19 mouse cellular contexts compared by ENCODE assay signal in genomic region chr6:61762135-61762534, GRCm38 (mm10).
"Had no signal": no experiment of that assay in that cellular context is flagged by ENCODE, and none has a peak within 500 bp of the region (broad histone marks: within the 10 kb centered on the region; RNA-seq: fewer than 3 reads in every experiment).

No protein-coding gene starts in this region.

- H3K27ac ChIP-seq: liver, embryonic 12.5 days; liver, embryonic 14.5 days; lung, embryonic 15.5 days; midbrain, embryonic 10.5 days; midbrain, embryonic 12.5 days; midbrain, embryonic 15.5 days; neural tube, embryonic 12.5 days; stomach, embryonic 15.5 days; stomach, postnatal 0 days had no signal

- H3K4me1 ChIP-seq: liver, embryonic 12.5 days; lung, embryonic 15.5 days; megakaryocyte, embryonic 14.5 days; midbrain, embryonic 10.5 days; midbrain, embryonic 12.5 days; midbrain, embryonic 15.5 days; neural tube, embryonic 12.5 days; stomach, embryonic 15.5 days had no signal

- H3K9me3 ChIP-seq: liver, embryonic 12.5 days; lung, embryonic 15.5 days; megakaryocyte, embryonic 14.5 days; midbrain, embryonic 10.5 days; midbrain, embryonic 12.5 days; midbrain, embryonic 15.5 days; neural tube, embryonic 12.5 days; stomach, embryonic 15.5 days had no signal

- H3K4me2 ChIP-seq: liver, embryonic 12.5 days; lung, embryonic 15.5 days; midbrain, embryonic 12.5 days; midbrain, embryonic 15.5 days; neural tube, embryonic 12.5 days; stomach, embryonic 15.5 days had no signal

- H3K4me3 ChIP-seq: liver, embryonic 12.5 days; lung, embryonic 15.5 days; megakaryocyte, embryonic 14.5 days; midbrain, embryonic 10.5 days; midbrain, embryonic 12.5 days; midbrain, embryonic 15.5 days; neural tube, embryonic 12.5 days; stomach, embryonic 15.5 days had no signal

- H3K27me3 ChIP-seq: liver, embryonic 12.5 days; lung, embryonic 15.5 days; megakaryocyte, embryonic 14.5 days; midbrain, embryonic 12.5 days; midbrain, embryonic 15.5 days; neural tube, embryonic 12.5 days; stomach, embryonic 15.5 days had no signal

- H3K9ac ChIP-seq: liver, embryonic 12.5 days; liver, embryonic 14.5 days; lung, embryonic 15.5 days; midbrain, embryonic 12.5 days; midbrain, embryonic 15.5 days; neural tube, embryonic 12.5 days; stomach, embryonic 15.5 days had no signal

- ATAC-seq: liver, embryonic 12.5 days; midbrain, embryonic 15.5 days had no signal

- H3K36me3 ChIP-seq: liver, embryonic 12.5 days; lung, embryonic 15.5 days; midbrain, embryonic 10.5 days; midbrain, embryonic 12.5 days; midbrain, embryonic 15.5 days; neural tube, embryonic 12.5 days; stomach, embryonic 15.5 days had no signal

- DNase-seq: lung, adult 2 months; lung, postnatal 14 days; lung, postnatal 36 days; retina, postnatal 1 day; right cerebral cortex, adult 18-20 months; right cerebral cortex, postnatal 25 days; thymus, adult 2 months; thymus, postnatal 25 days; thymus, postnatal 4 days had no signal
